Mouse (Mus musculus) G1E-ER4 (cell line): ENCODE measurements around the gene Hist1h4d. TPM values are rescaled to one million over a fixed set of nuclear protein-coding genes. Genes with fewer than 3 reads are reported as not detected.
"Not testable (repeated sequence)": the region's sequence is repeated elsewhere in the genome, so short reads cannot be mapped to it uniquely, and the experiment has no call there.

Source experiments
- GATA1 ChIP-seq: IDR thresholded peaks from one replicate; pipeline ENCODE4 v1.8.0; 2012; ENCODE audit warnings: low read length, inconsistent platforms
- polyA plus RNA-seq: library from polyadenylated mRNA; stranded (reverse); fragments of >175 nt; gene quantifications from 2 replicates; pipeline ENCODE4 v1.2.3, GENCODE M21; 2012

Hist1h4d gene
- polyA plus RNA-seq, 1 experiment: 22.9 TPM

- no peak for TF ChIP-seq GATA1
These were observed 40.3 kb downstream of the Hist1h4d start for GRCm38 (mm10) chr13:23621532-23622174.

DNA sequence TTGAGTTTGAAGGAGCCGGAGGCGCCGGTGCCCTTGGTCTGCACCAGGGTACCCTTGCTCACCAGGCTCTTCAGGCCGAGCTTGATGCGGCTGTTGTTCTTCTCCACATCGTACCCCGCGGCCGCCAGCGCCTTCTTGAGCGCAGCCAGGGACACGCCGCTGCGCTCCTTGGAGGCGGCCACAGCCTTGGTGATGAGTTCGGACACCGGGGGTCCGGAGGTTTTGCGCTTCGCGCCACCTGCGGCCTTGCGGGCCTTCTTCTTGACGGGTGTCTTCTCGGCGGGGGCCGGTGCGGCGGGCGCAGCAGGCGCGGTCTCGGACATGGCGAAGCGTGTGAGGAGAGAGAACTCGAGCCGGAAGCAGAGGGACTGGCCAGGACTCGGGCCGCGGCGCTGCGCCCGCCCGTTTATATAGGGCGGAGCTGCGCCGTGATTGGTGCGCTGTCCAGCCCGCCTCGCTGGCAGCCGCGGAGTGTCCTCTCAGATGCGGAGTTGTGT lies 40.8 kb downstream of the Hist1h4d start, which contains the start of gene Hist1h1e:
TSS of gene Hist1h1e (minus strand) at position 384 of the 497 bp plus-strand sequence.
- not testable (repeated sequence) for TF ChIP-seq GATA1

- no peak for TF ChIP-seq GATA1
These were observed 41.6 kb downstream of the Hist1h4d start for GRCm38 (mm10) chr13:23622861-23623450.

DNA sequence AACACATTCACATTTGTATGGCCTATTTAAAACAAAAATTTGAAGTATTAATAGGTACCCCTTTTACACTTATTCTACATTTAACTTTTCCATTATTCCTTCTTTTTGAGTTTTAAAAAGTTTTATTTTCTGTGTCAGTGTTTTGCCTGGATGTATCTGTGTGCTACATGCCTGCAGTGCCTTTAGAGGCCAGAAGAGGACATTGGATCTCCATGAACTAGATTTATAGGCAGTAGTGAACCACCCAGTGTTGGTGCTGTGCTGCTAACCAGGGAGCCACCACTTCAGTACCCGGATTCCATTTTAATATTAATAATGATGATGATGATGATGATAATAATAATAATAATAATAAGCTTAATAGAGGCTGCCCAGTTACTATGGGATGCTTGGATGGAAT lies 49.3 kb downstream of the Hist1h4d start:
- no peak for TF ChIP-seq GATA1

Other genes with a start within 250 kb of the Hist1h4d start
- 0.73 and 0.85 TPM in 2 replicates for gene Zfp322a, start 212.4 kb upstream of the Hist1h4d start, polyA plus RNA-seq
- 9.3 and 9.8 TPM in 2 replicates for gene Abt1, start 157.7 kb upstream of the Hist1h4d start, polyA plus RNA-seq
- 2.4 and 4.2 TPM in 2 replicates for gene Btn1a1, start 115.7 kb upstream of the Hist1h4d start, polyA plus RNA-seq
- not detected in 2 replicates for gene Btn2a2, start 92.7 kb upstream of the Hist1h4d start, polyA plus RNA-seq
- 18.1 and 20.2 TPM in 2 replicates for gene Hist1h4h, start 50.5 kb upstream of the Hist1h4d start, polyA plus RNA-seq
- gene Hist1h2af, start 47.7 kb upstream of the Hist1h4d start, polyA plus RNA-seq: 2,691 and 3,312 TPM in 2 replicates
- gene Hist1h3g, start 46.2 kb upstream of the Hist1h4d start, polyA plus RNA-seq: 17.3 and 23.2 TPM in 2 replicates
- 1.7 and 2.5 TPM in 2 replicates for gene Hist1h2bh, start 38.2 kb upstream of the Hist1h4d start, polyA plus RNA-seq
- 5.7 and 6.3 TPM in 2 replicates for gene Hist1h3f, start 37.5 kb upstream of the Hist1h4d start, polyA plus RNA-seq
- 18.7 and 20.6 TPM in 2 replicates for gene Hist1h4f, start 29.9 kb upstream of the Hist1h4d start, polyA plus RNA-seq
- gene Hist1h1d, start 28.3 kb upstream of the Hist1h4d start, polyA plus RNA-seq: 0.81 and 0.89 TPM in 2 replicates
- gene Hist1h3e, start 19.2 kb upstream of the Hist1h4d start, polyA plus RNA-seq: 11.7 and 13.1 TPM in 2 replicates
- 18.2 and 26.0 TPM in 2 replicates for gene Hist1h2ae, start 10.4 kb upstream of the Hist1h4d start, polyA plus RNA-seq
- gene Hist1h2bg, start 10.2 kb upstream of the Hist1h4d start, polyA plus RNA-seq: 21.9 and 32.9 TPM in 2 replicates
- 8.5 and 12.9 TPM in 2 replicates for gene Hist1h2bf, start 7.4 kb upstream of the Hist1h4d start, polyA plus RNA-seq
- 1.8 and 6.5 TPM in 2 replicates for gene Hist1h2ad, start 7.2 kb upstream of the Hist1h4d start, polyA plus RNA-seq
- 3.8 and 4.0 TPM in 2 replicates for gene Hist1h3d, start 5.8 kb upstream of the Hist1h4d start, polyA plus RNA-seq
- 0.92 and 1.2 TPM in 2 replicates for gene Hist1h2be, start 39.5 kb downstream of the Hist1h4d start, polyA plus RNA-seq
- gene Hist1h1e, start 41.0 kb downstream of the Hist1h4d start, polyA plus RNA-seq: 5.9 and 7.2 TPM in 2 replicates
- 1.0 and 2.0 TPM in 2 replicates for gene Hist1h2ac, start 102.3 kb downstream of the Hist1h4d start, polyA plus RNA-seq
- 16.7 and 25.9 TPM in 2 replicates for gene Hist1h2bc, start 102.6 kb downstream of the Hist1h4d start, polyA plus RNA-seq
- gene Hist1h1t, start 114.2 kb downstream of the Hist1h4d start, polyA plus RNA-seq: not detected in 2 replicates
- 4.1 and 4.5 TPM in 2 replicates for gene Hist1h4c, start 116.9 kb downstream of the Hist1h4d start, polyA plus RNA-seq
- not detected in 2 replicates for gene Hfe, start 129.3 kb downstream of the Hist1h4d start, polyA plus RNA-seq
- 32.4 and 36.9 TPM in 2 replicates for gene Hist1h1c, start 157.2 kb downstream of the Hist1h4d start, polyA plus RNA-seq
- gene Hist1h3c, start 164.0 kb downstream of the Hist1h4d start, polyA plus RNA-seq: 12.2 and 13.4 TPM in 2 replicates
- 6.6 and 10.7 TPM in 2 replicates for gene Hist1h2bb, start 165.1 kb downstream of the Hist1h4d start, polyA plus RNA-seq
- 30.3 and 45.7 TPM in 2 replicates for gene Hist1h2ab, start 169.5 kb downstream of the Hist1h4d start, polyA plus RNA-seq
- gene Hist1h3b, start 170.7 kb downstream of the Hist1h4d start, polyA plus RNA-seq: 11.4 and 12.4 TPM in 2 replicates
- gene Hist1h4b, start 175.4 kb downstream of the Hist1h4d start, polyA plus RNA-seq: 9.0 and 10.6 TPM in 2 replicates
- 31.9 and 40.7 TPM in 2 replicates for gene Hist1h4a, start 179.6 kb downstream of the Hist1h4d start, polyA plus RNA-seq
- gene Hist1h3a, start 180.8 kb downstream of the Hist1h4d start, polyA plus RNA-seq: 3.9 and 6.7 TPM in 2 replicates
- gene Hist1h1a, start 182.1 kb downstream of the Hist1h4d start, polyA plus RNA-seq: 0.33 and 1.8 TPM in 2 replicates
- gene Trim38, start 188.3 kb downstream of the Hist1h4d start, polyA plus RNA-seq: not detected in 2 replicates
- not detected in 2 replicates for gene Slc17a2, start 225.4 kb downstream of the Hist1h4d start, polyA plus RNA-seq